9 mouse cellular contexts compared by ENCODE assay signal in genomic region chr11:115160883-115161577, GRCm38 (mm10). TPM values are rescaled to one million over a fixed set of nuclear protein-coding genes. Genes with fewer than 3 reads are reported as not detected.
DNase-seq lines count a peak whose midpoint lies in the region; ATAC-seq and TF ChIP-seq lines count a peak whose summit lies in the region.
"Had no signal": no experiment of that assay in that cellular context is flagged by ENCODE, and none has a peak within 500 bp of the region (broad histone marks: within the 10 kb centered on the region; RNA-seq: fewer than 3 reads in every experiment).

No protein-coding gene starts in this region.

- no peak overlapping the region for H3K4me2 ChIP-seq in kidney, embryonic 15.5 days
- H3K4me2 ChIP-seq in limb, embryonic 14.5 days (replicated peaks; ENCODE audit: low read depth, low read length, severe bottlenecking): no peak overlapping the region
- H3K4me2 ChIP-seq: embryonic facial prominence, embryonic 13.5 days had no signal

- no peak for TF ChIP-seq POLR2A in limb, embryonic 14.5 days (IDR thresholded peaks at IDR 0.05; ENCODE audit: borderline replicate concordance, extremely low read depth, insufficient read depth, insufficient read length)
- TF ChIP-seq POLR2A in olfactory bulb, adult 2 months (IDR thresholded peaks at IDR 0.05; ENCODE audit: insufficient read depth, low read depth, low read length): no peak

- no peaks in the 10 kb centered on the region for H3K36me3 ChIP-seq in kidney, embryonic 15.5 days
- peaks cover 6% of the 10 kb centered on the region for H3K36me3 ChIP-seq in E14TG2a.4 (ENCODE audit: insufficient read depth, low read length)
- H3K36me3 ChIP-seq in limb, embryonic 14.5 days (ENCODE audit: control insufficient read depth, insufficient read depth, low read length): no peaks in the 10 kb centered on the region
- H3K36me3 ChIP-seq: embryonic facial prominence, embryonic 13.5 days had no signal

- DNase-seq in kidney, adult 11 months: peak; percentile 58
- peak; percentile 65 for DNase-seq in brain, adult 2 months (ENCODE audit: low read depth, low spot score)
- peak; percentile 83 for DNase-seq in gastrocnemius, postnatal 14 days
- DNase-seq in limb, embryonic 14.5 days (ENCODE audit: low spot score): peak; percentile 63
- peak; percentile 72 for DNase-seq in yolk sac, embryonic 10.5 days (ENCODE audit: low spot score)

- peaks cover 49% of the 10 kb centered on the region for H3K4me1 ChIP-seq in kidney, embryonic 15.5 days
- peaks cover 51% of the 10 kb centered on the region for H3K4me1 ChIP-seq in E14TG2a.4 (replicated peaks; ENCODE audit: low read depth, low read length)
- peaks cover 28% of the 10 kb centered on the region for H3K4me1 ChIP-seq in limb, embryonic 14.5 days (ENCODE audit: control insufficient read depth, insufficient read depth, low read length)
- H3K4me1 ChIP-seq in olfactory bulb, adult 2 months (ENCODE audit: control insufficient read depth, insufficient read depth, low read length): peaks cover 27% of the 10 kb centered on the region

- no peak overlapping the region for H3K9ac ChIP-seq in kidney, embryonic 15.5 days
- H3K9ac ChIP-seq in limb, embryonic 14.5 days (ENCODE audit: low read depth, low read length, severe bottlenecking): no peak overlapping the region

- H3K9me3 ChIP-seq in kidney, embryonic 15.5 days (replicated peaks): no peaks in the 10 kb centered on the region
- H3K9me3 ChIP-seq in E14TG2a.4 (ENCODE audit: low read length): no peaks in the 10 kb centered on the region
- H3K9me3 ChIP-seq in limb, embryonic 14.5 days (ENCODE audit: control insufficient read depth, low read length): no peaks in the 10 kb centered on the region
- H3K9me3 ChIP-seq: embryonic facial prominence, embryonic 13.5 days had no signal

- no peak for ATAC-seq in kidney, embryonic 15.5 days (replicated peaks; ENCODE audit: low FRiP score)
- ATAC-seq in limb, embryonic 14.5 days (ENCODE audit: low FRiP score, low read depth): no peak

- peak; percentile 94 for TF ChIP-seq CTCF in E14TG2a.4 (conservative IDR thresholded peaks at IDR 0.05; ENCODE audit: low read length)
- TF ChIP-seq CTCF in olfactory bulb, adult 2 months (IDR thresholded peaks at IDR 0.05; ENCODE audit: insufficient read depth, low read depth, low read length): peak; percentile 53; the same call in 1 of the 2 replicates

- H3K4me3 ChIP-seq in kidney, embryonic 15.5 days (replicated peaks): no peak overlapping the region
- no peak overlapping the region for H3K4me3 ChIP-seq in E14TG2a.4 (replicated peaks; ENCODE audit: low read length)
- no peak overlapping the region for H3K4me3 ChIP-seq in limb, embryonic 14.5 days (replicated peaks; ENCODE audit: low read length)
- no peak overlapping the region for H3K4me3 ChIP-seq in olfactory bulb, adult 2 months (ENCODE audit: insufficient read depth, low read depth, low read length)
- H3K4me3 ChIP-seq: embryonic facial prominence, embryonic 13.5 days had no signal

- intact Hi-C loops in gastrocnemius, postnatal 14 days (cut with DNase I; ENCODE audit: low total_unique reads): no loop called here

- WGBS in kidney, embryonic 15.5 days: 41% methylated on average over 10 of the region's 10 CpGs
- 39% methylated on average over 10 of the region's 10 CpGs for whole genome bisulfite sequencing in limb, embryonic 14.5 days
- WGBS in olfactory bulb, adult 2 months: 38% methylated on average over 10 of the region's 10 CpGs

- no peak overlapping the region for H3K27ac ChIP-seq in kidney, embryonic 15.5 days
- H3K27ac ChIP-seq in limb, embryonic 14.5 days (replicated peaks; ENCODE audit: low read depth, low read length): no peak overlapping the region
- H3K27ac ChIP-seq in olfactory bulb, adult 2 months (ENCODE audit: insufficient read depth, low read depth, low read length): no peak overlapping the region
- H3K27ac ChIP-seq: embryonic facial prominence, embryonic 13.5 days had no signal

- peaks cover 7% of the 10 kb centered on the region for H3K27me3 ChIP-seq in kidney, embryonic 15.5 days
- H3K27me3 ChIP-seq in E14TG2a.4 (ENCODE audit: insufficient read depth, low read length): peaks cover 68% of the 10 kb centered on the region
- H3K27me3 ChIP-seq in limb, embryonic 14.5 days (ENCODE audit: control insufficient read depth, insufficient read depth, low read length): peaks cover 34% of the 10 kb centered on the region

RNA-seq across cellular contexts. Expression of gene Slc9a3r1, which starts 2.1 kb away (rescaled TPM):
- polyA plus RNA-seq in kidney, embryonic 15.5 days (2015; fragmentation: Nextera tagmentation; extraction: Ambion mirVana): 123 and 127 TPM in 2 replicates
- 1 to 10 TPM; 4.9 to 5.9 TPM for total RNA-seq in gastrocnemius, postnatal 14 days (2021)
- polyA plus RNA-seq in limb, embryonic 14.5 days (2012; rRNA removed): 19.1 and 22.0 TPM in 2 replicates
- polyA plus RNA-seq in limb, embryonic 14.5 days (2014; fragmentation: Nextera tagmentation; extraction: Ambion mirVana): 29.9 and 33.7 TPM in 2 replicates
- 241 TPM in 1 of 2 replicates, not detected in the other for polyA plus RNA-seq in olfactory bulb, adult 2 months (2012; ENCODE audit: insufficient read depth, insufficient read length, low replicate concordance, missing spikeins)

RNA-seq across cellular contexts. Expression of gene Tmem104, which starts 26.3 kb away (rescaled TPM):
- polyA plus RNA-seq in kidney, embryonic 15.5 days (2015; fragmentation: Nextera tagmentation; extraction: Ambion mirVana): 10.6 and 11.0 TPM in 2 replicates
- total RNA-seq in gastrocnemius, postnatal 14 days (2021): 1 to 10 TPM; 4.5 to 4.9 TPM
- 9.2 and 16.9 TPM in 2 replicates for polyA plus RNA-seq in limb, embryonic 14.5 days (2012; rRNA removed)
- polyA plus RNA-seq in limb, embryonic 14.5 days (2014; fragmentation: Nextera tagmentation; extraction: Ambion mirVana): 11.4 and 12.4 TPM in 2 replicates
- not detected in 2 replicates for polyA plus RNA-seq in olfactory bulb, adult 2 months (2012; ENCODE audit: insufficient read depth, insufficient read length, low replicate concordance, missing spikeins)

RNA-seq across cellular contexts. Expression of gene Nat9, which starts 26.6 kb away (rescaled TPM):
- 21.5 and 23.4 TPM in 2 replicates for polyA plus RNA-seq in kidney, embryonic 15.5 days (2015; fragmentation: Nextera tagmentation; extraction: Ambion mirVana)
- total RNA-seq in gastrocnemius, postnatal 14 days (2021): 10 to 100 TPM; 13.1 to 14.0 TPM
- 25.6 and 32.1 TPM in 2 replicates for polyA plus RNA-seq in limb, embryonic 14.5 days (2012; rRNA removed)
- 20.0 and 24.3 TPM in 2 replicates for polyA plus RNA-seq in limb, embryonic 14.5 days (2014; fragmentation: Nextera tagmentation; extraction: Ambion mirVana)
- not detected in 2 replicates for polyA plus RNA-seq in olfactory bulb, adult 2 months (2012; ENCODE audit: insufficient read depth, insufficient read length, low replicate concordance, missing spikeins)

RNA-seq across cellular contexts. Expression of gene Cd300lf, which starts 27.2 kb away (rescaled TPM):
- 0.36 and 0.49 TPM in 2 replicates for polyA plus RNA-seq in kidney, embryonic 15.5 days (2015; fragmentation: Nextera tagmentation; extraction: Ambion mirVana)
- not detected for total RNA-seq in gastrocnemius, postnatal 14 days (2021)
- polyA plus RNA-seq in limb, embryonic 14.5 days (2012; rRNA removed): 0.35 and 0.65 TPM in 2 replicates
- polyA plus RNA-seq in limb, embryonic 14.5 days (2014; fragmentation: Nextera tagmentation; extraction: Ambion mirVana): 0.14 and 0.29 TPM in 2 replicates
- polyA plus RNA-seq in olfactory bulb, adult 2 months (2012; ENCODE audit: insufficient read depth, insufficient read length, low replicate concordance, missing spikeins): not detected in 2 replicates

Comparison
In these comparisons a context has a peak if more than half of its experiments do, and no peak if none do; other contexts are left out.
1. RNA of gene Tmem104, which starts 26.3 kb away (polyA plus RNA-seq): 9.2 to 16.9 TPM in limb, embryonic 14.5 days and 10.6 to 11.0 TPM in kidney, embryonic 15.5 days; not detected in olfactory bulb, adult 2 months; every median in the first group is over 10 times any median in the second.
2. RNA of gene Nat9, which starts 26.6 kb away (polyA plus RNA-seq): 20.0 to 32.1 TPM in limb, embryonic 14.5 days and 21.5 to 23.4 TPM in kidney, embryonic 15.5 days; not detected in olfactory bulb, adult 2 months; every median in the first group is over 10 times any median in the second.
3. Peak in every context shown above with its lines, with median percentiles within 50 percentile points of each other: DNase-seq.